Mouse (Mus musculus) T-helper 1 cell (primary cell): ENCODE results near the gene Chrna1.

Source experiments
- in situ Hi-C: fragments of 300-600 bp; cut with MboI, MseI; formaldehyde crosslinking; loops from one replicate; pipeline ENCODE4 v1.15.1; 2025; ENCODE audit warnings: high pct_unique_total_duplicates

Chrna1 gene

DNA sequence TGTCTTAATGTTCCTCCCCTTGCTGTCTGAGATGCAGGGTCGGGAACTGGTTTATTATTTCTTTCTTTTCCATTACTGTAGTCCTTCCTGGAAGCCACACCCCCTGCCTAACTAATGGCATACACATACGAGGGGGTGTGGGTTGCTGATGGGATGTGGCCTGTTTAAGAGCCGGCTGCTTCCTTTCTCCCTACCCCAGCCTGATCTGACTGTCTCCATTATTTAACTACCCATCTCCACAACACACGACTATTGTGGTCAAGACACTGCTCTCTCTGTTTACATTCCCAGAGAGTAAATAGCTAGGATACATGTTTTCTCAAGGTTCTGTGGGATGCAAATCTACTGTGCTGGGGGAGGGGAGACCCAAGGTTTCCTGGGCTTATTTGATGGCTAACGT, 58.4 kb downstream of the Chrna1 start:
- in situ Hi-C loops, result no loop called here

DNA sequence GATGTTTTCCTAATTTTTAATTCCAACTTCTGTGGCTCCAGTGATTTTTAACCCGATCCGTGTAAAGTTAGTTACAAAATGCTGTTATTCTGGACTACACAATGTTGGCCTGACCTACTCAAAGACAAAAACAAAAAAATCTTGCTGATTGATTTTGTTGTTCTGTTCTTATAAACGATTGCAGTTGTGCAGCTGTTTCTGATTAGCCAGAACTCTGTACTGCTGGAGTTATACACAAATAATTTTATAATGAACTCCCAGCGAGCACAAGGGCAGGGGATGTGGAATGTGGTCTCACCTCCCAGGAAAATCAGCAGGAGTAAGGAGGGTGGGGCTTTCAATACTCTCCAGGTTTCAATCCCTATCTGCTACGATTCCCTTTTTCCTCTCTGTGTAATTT, 61.2 kb downstream of the Chrna1 start:
- in situ Hi-C loops, result loop anchor here (10.0 kb wide), 1 partner anchor 1396 kb away; no protein-coding TSS in a partner anchor

DNA sequence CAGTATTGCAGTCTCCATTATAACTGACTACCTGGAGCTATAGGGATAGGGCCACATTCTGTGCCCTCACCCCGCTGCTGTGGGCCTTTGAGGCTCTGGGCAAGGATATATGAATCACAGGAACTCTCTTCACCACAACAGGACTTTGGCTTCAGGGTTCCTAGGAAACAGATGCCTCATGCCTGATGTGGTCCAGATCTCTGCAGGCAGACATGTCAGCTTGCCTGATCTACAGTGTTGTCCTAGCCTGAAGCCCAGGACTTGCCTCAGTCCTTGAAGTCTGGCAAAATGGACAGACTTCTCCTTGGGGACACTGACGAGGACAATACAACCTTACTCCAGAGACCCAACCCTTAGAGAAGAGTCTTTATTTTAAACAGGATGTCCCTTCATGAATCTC, 61.8 kb downstream of the Chrna1 start:
- in situ Hi-C loops, result loop anchor here (10.0 kb wide), 1 partner anchor 1396 kb away; no protein-coding TSS in a partner anchor

DNA sequence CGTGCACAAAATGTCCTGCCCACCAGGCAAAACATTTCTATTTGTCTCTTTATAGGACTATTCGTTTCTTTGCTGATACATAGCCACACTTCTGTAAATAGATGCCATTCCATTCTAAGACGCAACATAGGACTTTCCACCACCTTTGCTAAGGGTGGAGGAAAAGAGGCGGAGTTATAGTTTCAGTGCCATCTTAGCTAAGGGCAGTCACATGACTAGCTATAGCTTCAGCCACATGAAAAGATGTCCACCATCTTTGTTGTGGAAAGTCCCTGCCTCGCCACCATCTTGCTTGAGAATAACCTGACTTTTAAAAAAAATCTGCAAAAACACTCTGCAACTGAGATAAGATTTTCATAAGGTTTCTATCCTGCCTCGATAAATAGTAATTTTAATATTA, 66.0 kb downstream of the Chrna1 start:
- in situ Hi-C loops, result loop anchor here (10.0 kb wide), 1 partner anchor 1401 kb away; no protein-coding TSS in a partner anchor
